Mouse (Mus musculus): ENCODE data around the gene Btbd2.
"Not testable (repeated sequence)": the region's sequence is repeated elsewhere in the genome, so short reads cannot be mapped to it uniquely, and the experiment has no call there.

The Btbd2 gene

DNA sequence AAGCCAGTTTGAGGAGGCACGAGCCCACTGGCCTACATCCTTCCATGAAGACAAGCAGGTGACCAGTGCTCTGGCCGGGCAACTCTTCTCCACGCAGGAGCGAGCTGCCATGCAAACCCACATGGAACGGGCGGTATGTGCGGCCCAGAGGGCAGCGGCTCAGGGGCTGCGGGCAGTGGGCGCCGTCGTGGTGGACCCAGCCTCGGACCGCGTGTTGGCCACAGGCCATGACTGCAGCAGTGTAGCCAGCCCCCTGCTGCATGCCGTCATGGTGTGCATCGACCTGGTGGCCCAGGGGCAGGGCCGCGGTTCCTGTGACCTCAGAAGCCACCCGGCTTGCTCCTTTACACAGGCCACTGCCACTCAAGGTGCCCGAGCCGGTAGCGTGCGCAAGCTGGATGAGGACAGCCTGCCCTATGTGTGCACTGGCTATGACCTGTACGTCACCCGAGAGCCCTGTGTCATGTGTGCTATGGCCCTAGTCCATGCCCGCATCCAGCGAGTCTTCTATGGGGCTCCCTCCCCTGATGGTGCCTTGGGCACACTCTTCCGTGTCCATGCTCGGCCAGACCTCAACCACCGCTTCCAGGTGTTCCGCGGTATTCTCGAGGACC is 50.0 kb downstream of the Btbd2 start:
- no peak for DNase-seq (ENCODE audit: low spot score)

DNA sequence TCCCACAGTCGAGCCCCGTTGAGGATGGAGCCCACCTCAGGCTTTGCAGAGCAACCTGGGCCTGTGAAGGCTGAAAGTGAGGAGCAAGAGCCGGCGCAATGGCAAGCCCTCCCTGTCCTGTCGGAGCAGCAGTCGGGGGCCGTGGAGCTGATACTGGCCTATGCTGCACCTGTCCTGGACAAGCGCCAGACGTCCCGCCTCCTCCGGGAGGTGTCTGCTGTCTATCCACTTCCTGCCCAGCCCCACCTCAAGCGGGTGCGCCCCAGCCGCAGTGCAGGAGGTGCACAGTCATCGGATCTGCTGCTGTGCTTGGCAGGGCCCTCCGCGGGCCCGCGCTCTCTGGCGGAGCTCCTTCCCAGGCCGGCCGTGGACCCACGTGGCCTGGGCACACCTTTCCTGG is 50.6 kb downstream of the Btbd2 start:
- no peak for DNase-seq (ENCODE audit: low spot score)

- DNase-seq (ENCODE audit: low spot score): not testable (repeated sequence)
Observed at GRCm38 (mm10) chr10:80605721-80606120, 51.1 kb downstream of the Btbd2 start, which contains the start of gene Gm49322. TSS of gene Gm49322 (plus strand) at chr10:80606021.

- DNase-seq (ENCODE audit: low spot score): no peak
Observed at GRCm38 (mm10) chr10:80604988-80605387, 51.9 kb downstream of the Btbd2 start.

- no peak for DNase-seq (ENCODE audit: low spot score)
Observed at GRCm38 (mm10) chr10:80604001-80604509, 52.8 kb downstream of the Btbd2 start.

- no peak for DNase-seq (ENCODE audit: low spot score)
Observed at GRCm38 (mm10) chr10:80603364-80603763, 53.5 kb downstream of the Btbd2 start.

GRCm38 (mm10) chr10:80602698-80603325 is 54.1 kb downstream of the Btbd2 start, which contains the start of the genes Scamp4 and Adat3:
TSS of gene Scamp4 (plus strand) at chr10:80602872.
TSS of gene Adat3 (plus strand) at chr10:80602880.
- DNase-seq (ENCODE audit: low spot score): peak; percentile 97

DNA sequence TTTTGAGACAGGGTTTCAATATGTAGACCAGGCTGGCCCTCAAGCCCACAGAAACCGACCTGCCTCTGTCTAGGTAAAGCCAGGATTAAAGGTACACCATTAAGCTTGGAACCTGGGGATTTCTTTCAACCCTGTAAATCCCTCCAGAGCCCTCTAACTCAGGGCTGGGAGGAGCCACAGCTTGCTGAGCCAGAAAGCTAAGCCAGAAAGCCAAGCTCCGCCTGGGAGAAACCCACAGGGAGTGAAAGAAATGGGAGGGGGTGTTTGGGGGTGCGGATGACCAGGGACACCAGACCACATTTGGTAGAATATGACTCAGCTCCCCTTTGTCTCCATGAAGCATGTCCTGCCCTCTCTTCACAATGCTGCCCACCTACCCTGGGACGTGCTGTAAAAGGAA is 60.6 kb downstream of the Btbd2 start:
- DNase-seq (ENCODE audit: low spot score): no peak
